Mouse (Mus musculus): ENCODE data around the gene Ahnak. TPM values are rescaled to one million over a fixed set of nuclear protein-coding genes. Genes with fewer than 3 reads are reported as not detected.

The Ahnak gene
- polyA plus RNA-seq, 1 experiment, result 14.7 TPM

- Histone ChIP-seq H3K4me1 (ENCODE audit: control insufficient read depth, insufficient read depth, insufficient read length, low read length) (peaks cover 3% of the 10 kb centered on the region; the same call in 1 of the 2 replicates), H3K27me3 (ENCODE audit: control insufficient read depth, insufficient read depth, low read length) (no peaks in the 10 kb centered on the region), H3K36me3 (ENCODE audit: control insufficient read depth, insufficient read depth, low read length) (peaks cover 29% of the 10 kb centered on the region), H3K27ac (ENCODE audit: insufficient read depth, low read depth, low read length) (peak overlapping the region; percentile 75; the same call in 1 of the 2 replicates), H3K4me3 (ENCODE audit: low read depth, low read length) (peak overlapping the region; percentile 83)
- TF ChIP-seq CTCF (IDR thresholded peaks at IDR 0.05; ENCODE audit: extremely low read depth, insufficient read length, insufficient replicate concordance, low read depth, low read length) (no peak), POLR2A (IDR thresholded peaks at IDR 0.05; ENCODE audit: low read depth, low read length) (no peak)
- WGBS, result 4% methylated on average over 9 of the region's 9 CpGs
These were observed 34.9 kb upstream of the Ahnak start for GRCm38 (mm10) chr19:8954171-8954570.

- Histone ChIP-seq H3K36me3 (ENCODE audit: control insufficient read depth, insufficient read depth, low read length) (peaks cover 48% of the 10 kb centered on the region), H3K27ac (ENCODE audit: insufficient read depth, low read depth, low read length) (peak overlapping the region; percentile 41; the same call in 1 of the 2 replicates), H3K27me3 (ENCODE audit: control insufficient read depth, insufficient read depth, low read length) (no peaks in the 10 kb centered on the region), H3K4me1 (ENCODE audit: control insufficient read depth, insufficient read depth, insufficient read length, low read length) (peaks cover 9% of the 10 kb centered on the region), H3K4me3 (ENCODE audit: low read depth, low read length) (peak overlapping the region; percentile 43)
- no peak for TF ChIP-seq CTCF (IDR thresholded peaks at IDR 0.05; ENCODE audit: extremely low read depth, insufficient read length, insufficient replicate concordance, low read depth, low read length)
- no peak for TF ChIP-seq POLR2A (IDR thresholded peaks at IDR 0.05; ENCODE audit: low read depth, low read length)
- WGBS, result 65% methylated on average over 2 of the region's 2 CpGs
These were observed 26.8 kb upstream of the Ahnak start for GRCm38 (mm10) chr19:8962256-8962655.

GRCm38 (mm10) chr19:8965075-8965474, 24.0 kb upstream of the Ahnak start:
- TF ChIP-seq POLR2A (IDR thresholded peaks at IDR 0.05; ENCODE audit: low read depth, low read length) (no peak), CTCF (IDR thresholded peaks at IDR 0.05; ENCODE audit: extremely low read depth, insufficient read length, insufficient replicate concordance, low read depth, low read length) (no peak)
- peaks cover 49% of the 10 kb centered on the region for H3K36me3 ChIP-seq (ENCODE audit: control insufficient read depth, insufficient read depth, low read length)

DNA sequence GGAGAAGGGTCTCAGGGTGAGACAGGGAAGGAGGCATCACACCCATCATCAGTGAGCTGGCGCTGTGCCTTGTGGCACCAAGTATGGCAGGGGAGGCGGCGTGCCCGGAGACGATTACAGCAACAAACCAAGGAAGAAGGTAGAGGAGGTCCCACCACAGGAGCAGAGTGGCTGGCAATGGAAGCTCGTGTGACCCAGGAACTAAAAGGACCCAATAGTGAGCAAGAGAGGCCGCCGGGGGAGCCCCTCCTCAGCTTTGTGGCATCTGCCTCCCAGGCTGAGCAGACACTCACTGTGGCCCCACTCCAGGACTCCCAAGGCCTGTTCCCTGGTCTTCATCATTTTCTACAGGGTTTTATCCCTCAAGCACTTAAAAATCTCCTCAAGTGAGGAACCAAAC, 23.3 kb upstream of the Ahnak start:
- Histone ChIP-seq H3K27ac (ENCODE audit: insufficient read depth, low read depth, low read length) (peak overlapping the region; percentile 95), H3K36me3 (ENCODE audit: control insufficient read depth, insufficient read depth, low read length) (peaks cover 52% of the 10 kb centered on the region), H3K4me3 (ENCODE audit: low read depth, low read length) (peak overlapping the region; percentile 34), H3K4me1 (ENCODE audit: control insufficient read depth, insufficient read depth, insufficient read length, low read length) (peaks cover 9% of the 10 kb centered on the region), H3K27me3 (ENCODE audit: control insufficient read depth, insufficient read depth, low read length) (no peaks in the 10 kb centered on the region)
- WGBS, result 34% methylated on average over 8 of the region's 8 CpGs
- no peak for TF ChIP-seq CTCF (IDR thresholded peaks at IDR 0.05; ENCODE audit: extremely low read depth, insufficient read length, insufficient replicate concordance, low read depth, low read length)
- TF ChIP-seq POLR2A (IDR thresholded peaks at IDR 0.05; ENCODE audit: low read depth, low read length), result no peak

More at GRCm38 (mm10) chr19:8965075-8965474, 24.0 kb upstream of the Ahnak start:
- H3K4me1 ChIP-seq (ENCODE audit: control insufficient read depth, insufficient read depth, insufficient read length, low read length), result peaks cover 9% of the 10 kb centered on the region
- WGBS, result 90% methylated on average over 11 of the region's 11 CpGs
- H3K27me3 ChIP-seq (ENCODE audit: control insufficient read depth, insufficient read depth, low read length), result no peaks in the 10 kb centered on the region
- H3K27ac ChIP-seq (ENCODE audit: insufficient read depth, low read depth, low read length), result peak overlapping the region; percentile 95; the same call in 1 of the 2 replicates
- no peak overlapping the region for H3K4me3 ChIP-seq (ENCODE audit: low read depth, low read length)

GRCm38 (mm10) chr19:8966198-8966589, 22.9 kb upstream of the Ahnak start:
- WGBS, result 9% methylated on average over 5 of the region's 5 CpGs
- Histone ChIP-seq H3K36me3 (ENCODE audit: control insufficient read depth, insufficient read depth, low read length) (peaks cover 55% of the 10 kb centered on the region), H3K4me1 (ENCODE audit: control insufficient read depth, insufficient read depth, insufficient read length, low read length) (peaks cover 9% of the 10 kb centered on the region), H3K27ac (ENCODE audit: insufficient read depth, low read depth, low read length) (peak overlapping the region; percentile 95), H3K4me3 (ENCODE audit: low read depth, low read length) (peak overlapping the region; percentile 64), H3K27me3 (ENCODE audit: control insufficient read depth, insufficient read depth, low read length) (no peaks in the 10 kb centered on the region)
- TF ChIP-seq CTCF (IDR thresholded peaks at IDR 0.05; ENCODE audit: extremely low read depth, insufficient read length, insufficient replicate concordance, low read depth, low read length), result no peak
- no peak; the same call in 1 of the 2 replicates for TF ChIP-seq POLR2A (IDR thresholded peaks at IDR 0.05; ENCODE audit: low read depth, low read length)

GRCm38 (mm10) chr19:8966590-8967372, 22.3 kb upstream of the Ahnak start, which contains the start of gene Eef1g:
Gene Eef1g (plus strand): TSS chr19:8967041.
- Histone ChIP-seq H3K27me3 (ENCODE audit: control insufficient read depth, insufficient read depth, low read length) (no peaks in the 10 kb centered on the region), H3K4me3 (ENCODE audit: low read depth, low read length) (peak within 1 kb of the TSS; percentile 77), H3K36me3 (ENCODE audit: control insufficient read depth, insufficient read depth, low read length) (peaks cover 56% of the 10 kb centered on the region), H3K27ac (ENCODE audit: insufficient read depth, low read depth, low read length) (peak within 1 kb of the TSS; percentile 95), H3K4me1 (ENCODE audit: control insufficient read depth, insufficient read depth, insufficient read length, low read length) (peaks cover 9% of the 10 kb centered on the region)
- TF ChIP-seq POLR2A (IDR thresholded peaks at IDR 0.05; ENCODE audit: low read depth, low read length) (peak; percentile 42; the same call in 1 of the 2 replicates), CTCF (IDR thresholded peaks at IDR 0.05; ENCODE audit: extremely low read depth, insufficient read length, insufficient replicate concordance, low read depth, low read length) (no peak)
- WGBS, result under 1% methylated on average over 52 of the region's 52 CpGs

GRCm38 (mm10) chr19:8967373-8967743, 21.7 kb upstream of the Ahnak start:
- Histone ChIP-seq H3K4me3 (ENCODE audit: low read depth, low read length) (peak overlapping the region; percentile 77), H3K4me1 (ENCODE audit: control insufficient read depth, insufficient read depth, insufficient read length, low read length) (peaks cover 9% of the 10 kb centered on the region), H3K27ac (ENCODE audit: insufficient read depth, low read depth, low read length) (0 out of 2 replicates have a peak overlapping the region, but pooled peaks have one; percentile 44), H3K36me3 (ENCODE audit: control insufficient read depth, insufficient read depth, low read length) (peaks cover 56% of the 10 kb centered on the region), H3K27me3 (ENCODE audit: control insufficient read depth, insufficient read depth, low read length) (no peaks in the 10 kb centered on the region)
- TF ChIP-seq CTCF (IDR thresholded peaks at IDR 0.05; ENCODE audit: extremely low read depth, insufficient read length, insufficient replicate concordance, low read depth, low read length), result no peak
- TF ChIP-seq POLR2A (IDR thresholded peaks at IDR 0.05; ENCODE audit: low read depth, low read length), result no peak
- WGBS, result 1% methylated on average over 8 of the region's 8 CpGs
